Mouse (Mus musculus): ENCODE data around the gene Odf3.

GRCm38 (mm10) chr7:140894031-140894430 lies 46.4 kb downstream of the Odf3 start:
- TF ChIP-seq EP300 (IDR thresholded peaks at IDR 0.05; ENCODE audit: insufficient read depth, low read depth, low read length) (no peak), POLR2A (IDR thresholded peaks at IDR 0.05; ENCODE audit: insufficient read depth, low read length) (no peak)

Measured in ES-Bruce4 (cell line).